8 mouse cellular contexts compared by ENCODE assay signal in genomic region chr5:143314183-143314729, GRCm38 (mm10). TPM values are rescaled to one million over a fixed set of nuclear protein-coding genes. Genes with fewer than 3 reads are reported as not detected.
A peak's percentile ranks its signal among the peaks of the same experiment; 100 is the strongest.
DNase-seq lines count a peak whose midpoint lies in the region; ATAC-seq and TF ChIP-seq lines count a peak whose summit lies in the region.

No protein-coding gene starts in this region.

- H3K4me1 ChIP-seq in heart, embryonic 11.5 days (ENCODE audit: control insufficient read depth, insufficient read depth, low read length): peaks cover 13% of the 10 kb centered on the region
- peaks cover 36% of the 10 kb centered on the region for H3K4me1 ChIP-seq in forebrain, embryonic 16.5 days (replicated peaks; ENCODE audit: control insufficient read depth, insufficient read depth, low read length)
- peaks cover 14% of the 10 kb centered on the region for H3K4me1 ChIP-seq in liver, postnatal 0 days (ENCODE audit: insufficient read depth)

- WGBS in heart, embryonic 11.5 days (ENCODE audit: insufficient replicate concordance): 2% methylated on average over 16 of the region's 16 CpGs
- WGBS in forebrain, embryonic 16.5 days: under 1% methylated on average over 16 of the region's 16 CpGs
- 10% methylated on average over 16 of the region's 16 CpGs for WGBS in liver, postnatal 0 days (ENCODE audit: insufficient replicate concordance)

- TF ChIP-seq EP300 in liver, postnatal 0 days (IDR thresholded peaks at IDR 0.05; ENCODE audit: low read depth): no peak

- peak overlapping the region; percentile 92 for H3K4me2 ChIP-seq in heart, embryonic 11.5 days
- H3K4me2 ChIP-seq in forebrain, embryonic 16.5 days (ENCODE audit: low read length): peak overlapping the region; percentile 74
- peak overlapping the region; percentile 85 for H3K4me2 ChIP-seq in liver, postnatal 0 days (ENCODE audit: low read depth, low read length)

- H3K9me3 ChIP-seq in heart, embryonic 11.5 days (replicated peaks; ENCODE audit: control insufficient read depth, low read length): no peaks in the 10 kb centered on the region
- no peaks in the 10 kb centered on the region for H3K9me3 ChIP-seq in forebrain, embryonic 16.5 days (ENCODE audit: control insufficient read depth, low read length)
- H3K9me3 ChIP-seq in liver, postnatal 0 days (ENCODE audit: low read length): no peaks in the 10 kb centered on the region

- TF ChIP-seq CTCF in liver, postnatal 0 days (IDR thresholded peaks at IDR 0.05; ENCODE audit: low read depth): no peak

- peak overlapping the region; percentile 88 for H3K27ac ChIP-seq in heart, embryonic 11.5 days (ENCODE audit: low read depth, low read length)
- peak overlapping the region; percentile 93 for H3K27ac ChIP-seq in forebrain, embryonic 16.5 days (ENCODE audit: low read length)
- peak overlapping the region; percentile 86 for H3K27ac ChIP-seq in liver, postnatal 0 days (ENCODE audit: low read depth)

- H3K4me3 ChIP-seq in heart, embryonic 11.5 days (ENCODE audit: low read depth, low read length): peak overlapping the region; percentile 75
- H3K4me3 ChIP-seq in forebrain, embryonic 16.5 days (replicated peaks; ENCODE audit: low read length): peak overlapping the region; percentile 89
- peak overlapping the region; percentile 70 for H3K4me3 ChIP-seq in liver, postnatal 0 days (ENCODE audit: low read depth, low read length)

- DNase-seq in heart, postnatal 4 days: no peak
- peak; percentile 71 for DNase-seq in MEL-GATA-1-ER (ENCODE audit: extremely low read depth, low read depth)
- no peak for DNase-seq in liver, postnatal 0 days
- DNase-seq in B cell, adult 2 months: no peak
- no peak for DNase-seq in cerebellum, adult 9-10 months
- no peak for DNase-seq in thymus, postnatal 0 days (ENCODE audit: low spot score)

- peak overlapping the region; percentile 92 for H3K9ac ChIP-seq in heart, embryonic 11.5 days (ENCODE audit: low read depth, low read length)
- H3K9ac ChIP-seq in forebrain, embryonic 16.5 days (replicated peaks; ENCODE audit: low read depth, low read length): peak overlapping the region; percentile 95
- H3K9ac ChIP-seq in liver, postnatal 0 days (replicated peaks): peak overlapping the region; percentile 71

- ATAC-seq in heart, embryonic 11.5 days (replicated peaks; ENCODE audit: insufficient number of reproducible peaks, low FRiP score, low TSS enrichment): 0 out of 2 replicates have a peak, but pooled peaks have one; percentile 27
- ATAC-seq in forebrain, embryonic 16.5 days: peak; percentile 13; the same call in 1 of the 2 replicates
- no peak for ATAC-seq in liver, postnatal 0 days

- H3K36me3 ChIP-seq in heart, embryonic 11.5 days (ENCODE audit: control insufficient read depth, insufficient read depth, low read length): peaks cover 28% of the 10 kb centered on the region
- H3K36me3 ChIP-seq in forebrain, embryonic 16.5 days (ENCODE audit: control insufficient read depth, insufficient read depth): peaks cover 13% of the 10 kb centered on the region
- H3K36me3 ChIP-seq in liver, postnatal 0 days (replicated peaks; ENCODE audit: insufficient read depth, low read length): peaks cover 36% of the 10 kb centered on the region

- H3K27me3 ChIP-seq in heart, embryonic 11.5 days (ENCODE audit: control insufficient read depth, insufficient read depth, low read length): no peaks in the 10 kb centered on the region
- no peaks in the 10 kb centered on the region for H3K27me3 ChIP-seq in forebrain, embryonic 16.5 days (replicated peaks; ENCODE audit: control insufficient read depth, insufficient read depth, low read length)
- H3K27me3 ChIP-seq in liver, postnatal 0 days (ENCODE audit: insufficient read depth, low read length): no peaks in the 10 kb centered on the region

RNA-seq across cellular contexts. Expression of gene E130309D02Rik, which starts 0.9 kb away (rescaled TPM):
- 19.9 and 25.4 TPM in 2 replicates for polyA plus RNA-seq in heart, embryonic 11.5 days (2014; fragmentation: Nextera tagmentation; extraction: Ambion mirVana)
- total RNA-seq in heart, postnatal 4 days (2021): 10 to 100 TPM; 21.8 to 22.6 TPM
- 45.4 and 49.5 TPM in 2 replicates for polyA plus RNA-seq in forebrain, embryonic 16.5 days (2015; fragmentation: Nextera tagmentation; extraction: Ambion mirVana)
- polyA plus RNA-seq in liver, postnatal 0 days (2015; fragmentation: Nextera tagmentation; extraction: Ambion mirVana): 12.5 and 12.8 TPM in 2 replicates
- 43.4 and 47.8 TPM in 2 replicates for polyA plus RNA-seq in thymus, postnatal 0 days (2015; fragmentation: Nextera tagmentation; extraction: Ambion mirVana)

RNA-seq across cellular contexts. Expression of gene Zdhhc4, which starts 14.8 kb away (rescaled TPM):
- 56.6 and 56.9 TPM in 2 replicates for polyA plus RNA-seq in heart, embryonic 11.5 days (2014; fragmentation: Nextera tagmentation; extraction: Ambion mirVana)
- total RNA-seq in heart, postnatal 4 days (2021): 10 to 100 TPM; 35.6 to 37.3 TPM
- 77.9 and 78.6 TPM in 2 replicates for polyA plus RNA-seq in forebrain, embryonic 16.5 days (2015; fragmentation: Nextera tagmentation; extraction: Ambion mirVana)
- 32.8 and 34.6 TPM in 2 replicates for polyA plus RNA-seq in liver, postnatal 0 days (2015; fragmentation: Nextera tagmentation; extraction: Ambion mirVana)
- 88.6 and 97.2 TPM in 2 replicates for polyA plus RNA-seq in thymus, postnatal 0 days (2015; fragmentation: Nextera tagmentation; extraction: Ambion mirVana)

RNA-seq across cellular contexts. Expression of gene Zfp853, which starts 20.8 kb away (rescaled TPM):
- polyA plus RNA-seq in heart, embryonic 11.5 days (2014; fragmentation: Nextera tagmentation; extraction: Ambion mirVana): not detected in 2 replicates
- total RNA-seq in heart, postnatal 4 days (2021): under 1 TPM; 0.31 to 0.47 TPM
- polyA plus RNA-seq in forebrain, embryonic 16.5 days (2015; fragmentation: Nextera tagmentation; extraction: Ambion mirVana): 0.13 TPM in 1 of 2 replicates, not detected in the other
- not detected in 2 replicates for polyA plus RNA-seq in liver, postnatal 0 days (2015; fragmentation: Nextera tagmentation; extraction: Ambion mirVana)
- polyA plus RNA-seq in thymus, postnatal 0 days (2015; fragmentation: Nextera tagmentation; extraction: Ambion mirVana): 0.04 and 0.08 TPM in 2 replicates

RNA-seq across cellular contexts. Expression of gene Grid2ip, which starts 42.9 kb away (rescaled TPM):
- polyA plus RNA-seq in heart, embryonic 11.5 days (2014; fragmentation: Nextera tagmentation; extraction: Ambion mirVana): 0.77 and 1.1 TPM in 2 replicates
- total RNA-seq in heart, postnatal 4 days (2021): under 1 TPM in 1 of 2 experiments, not detected in 1; 0.07 TPM
- 0.36 and 1.0 TPM in 2 replicates for polyA plus RNA-seq in forebrain, embryonic 16.5 days (2015; fragmentation: Nextera tagmentation; extraction: Ambion mirVana)
- polyA plus RNA-seq in liver, postnatal 0 days (2015; fragmentation: Nextera tagmentation; extraction: Ambion mirVana): not detected in 2 replicates
- 0.05 TPM in 1 of 2 replicates, not detected in the other for polyA plus RNA-seq in thymus, postnatal 0 days (2015; fragmentation: Nextera tagmentation; extraction: Ambion mirVana)

RNA-seq across cellular contexts. Expression of gene Zfp316, which starts 44.4 kb away (rescaled TPM):
- 0.89 and 1.2 TPM in 2 replicates for polyA plus RNA-seq in heart, embryonic 11.5 days (2014; fragmentation: Nextera tagmentation; extraction: Ambion mirVana)
- 1 to 10 TPM; 5.1 to 6.2 TPM for total RNA-seq in heart, postnatal 4 days (2021)
- 8.9 and 9.5 TPM in 2 replicates for polyA plus RNA-seq in forebrain, embryonic 16.5 days (2015; fragmentation: Nextera tagmentation; extraction: Ambion mirVana)
- polyA plus RNA-seq in liver, postnatal 0 days (2015; fragmentation: Nextera tagmentation; extraction: Ambion mirVana): 0.39 and 0.41 TPM in 2 replicates
- polyA plus RNA-seq in thymus, postnatal 0 days (2015; fragmentation: Nextera tagmentation; extraction: Ambion mirVana): 0.75 and 0.78 TPM in 2 replicates
